Comparison of ENCODE assay signal across 8 mouse cellular contexts in genomic region chr3:20986377-20986727, GRCm38 (mm10).
DNase-seq lines count a peak whose midpoint lies in the region; ATAC-seq and TF ChIP-seq lines count a peak whose summit lies in the region.

No protein-coding gene starts in this region.

- 0 out of 2 replicates have a peak, but pooled peaks have one; percentile 2 for TF ChIP-seq CTCF in lung, embryonic 14.5 days (IDR thresholded peaks at IDR 0.05; ENCODE audit: low read depth)

- peak; percentile 92 for ATAC-seq in lung, embryonic 14.5 days (ENCODE audit: insufficient read depth)
- ATAC-seq in frontal cortex, adult (ENCODE audit: low TSS enrichment), result peak; percentile 86
- ATAC-seq in limb, embryonic 13.5 days (ENCODE audit: low FRiP score, low read depth), result peak; percentile 73
- no peak for ATAC-seq in erythroblast, adult 5-6 weeks (replicated peaks; ENCODE audit: low FRiP score, poor library complexity, severe bottlenecking)

- no peak overlapping the region for H3K9ac ChIP-seq in lung, embryonic 14.5 days
- no peak overlapping the region for H3K9ac ChIP-seq in limb, embryonic 13.5 days

- no peak overlapping the region for H3K27ac ChIP-seq in lung, embryonic 14.5 days (ENCODE audit: low read depth)
- no peak overlapping the region for H3K27ac ChIP-seq in limb, embryonic 13.5 days

- peaks cover 21% of the 10 kb centered on the region for H3K4me1 ChIP-seq in lung, embryonic 14.5 days (ENCODE audit: insufficient read depth)
- H3K4me1 ChIP-seq in limb, embryonic 13.5 days, result peaks cover 25% of the 10 kb centered on the region

- H3K4me2 ChIP-seq in lung, embryonic 14.5 days, result no peak overlapping the region
- H3K4me2 ChIP-seq in limb, embryonic 13.5 days (replicated peaks), result peak overlapping the region; percentile 14; the same call in 1 of the 2 replicates

- no peaks in the 10 kb centered on the region for H3K27me3 ChIP-seq in lung, embryonic 14.5 days (ENCODE audit: insufficient read depth, low read length)
- H3K27me3 ChIP-seq in limb, embryonic 13.5 days, result no peaks in the 10 kb centered on the region

- intact Hi-C loops in heart, postnatal 14 days (cut with DNase I), result no loop called here

- WGBS in lung, embryonic 14.5 days, result 5% methylated on average over 1 of the region's 1 CpGs
- WGBS in limb, embryonic 13.5 days, result 3% methylated on average over 1 of the region's 1 CpGs

- H3K36me3 ChIP-seq in lung, embryonic 14.5 days (ENCODE audit: insufficient read depth), result no peaks in the 10 kb centered on the region
- H3K36me3 ChIP-seq in limb, embryonic 13.5 days, result no peaks in the 10 kb centered on the region

- no peaks in the 10 kb centered on the region; the same call in 1 of the 2 replicates for H3K9me3 ChIP-seq in lung, embryonic 14.5 days (ENCODE audit: low read depth, low read length)
- no peaks in the 10 kb centered on the region for H3K9me3 ChIP-seq in limb, embryonic 13.5 days

- no peak overlapping the region for H3K4me3 ChIP-seq in lung, embryonic 14.5 days (ENCODE audit: low read depth, low read length)
- no peak overlapping the region for H3K4me3 ChIP-seq in limb, embryonic 13.5 days

- DNase-seq in lung, embryonic 14.5 days, result peak; percentile 85
- no peak for DNase-seq in lung, adult 18-20 months
- peak; percentile 13 for DNase-seq in right cerebral cortex, postnatal 14 days
- no peak for DNase-seq in thymus, postnatal 36 days
- DNase-seq in heart, postnatal 14 days, result no peak

Comparison
In these comparisons a context has a peak if more than half of its experiments do, and no peak if none do; other contexts are left out.
1. DNase-seq: peak in lung, embryonic 14.5 days (single experiment) and right cerebral cortex, postnatal 14 days (single experiment); none in lung, adult 18-20 months (0 of 2), thymus, postnatal 36 days (0 of 2) and heart, postnatal 14 days (0 of 2).